Mouse (Mus musculus) forebrain, embryonic 10.5 days (tissue): ENCODE measurements around the gene Fto. TPM values are rescaled to one million over a fixed set of nuclear protein-coding genes. Genes with fewer than 3 reads are reported as not detected.

Experiments used
- DNase-seq: peaks from one replicate; pipeline ENCODE4 v3.0.0-alpha.2; 2017; ENCODE audit warnings: low spot score; ENCODE audit errors: extremely low spot score
- H3K27ac ChIP-seq: fragments of 300-500 bp; sonication (generic); 2 replicates; pipeline ENCODE4 v1.5.1; 2016; ENCODE audit warnings: mild to moderate bottlenecking
- H3K27me3 ChIP-seq: fragments of 300-500 bp; sonication (generic); 2 replicates; pipeline ENCODE4 v1.6.1; 2016; ENCODE audit warnings: mild to moderate bottlenecking; ENCODE audit not compliant: poor library complexity, severe bottlenecking
- H3K36me3 ChIP-seq: fragments of 300-500 bp; sonication (generic); replicated peaks from 2 replicates; pipeline ENCODE4 v1.6.1; 2016; ENCODE audit warnings: mild to moderate bottlenecking, moderate library complexity
- H3K4me1 ChIP-seq: fragments of 300-500 bp; sonication (generic); 2 replicates; pipeline ENCODE4 v1.6.1; 2016
- H3K4me3 ChIP-seq: fragments of 300-500 bp; sonication (generic); 2 replicates; pipeline ENCODE4 v1.5.1; 2016; ENCODE audit warnings: mild to moderate bottlenecking, moderate library complexity
- H3K9me3 ChIP-seq: fragments of 300-500 bp; sonication (generic); 2 replicates; pipeline ENCODE4 v1.6.1; 2016; ENCODE audit warnings: mild to moderate bottlenecking, moderate library complexity
- WGBS: fragments of 180-500 bp; shearing (Covaris S2); methylation state at CpG from one replicate; pipeline ENCODE4 v1.1.7; 2016; 5-methylcytosine and 5-hydroxymethylcytosine counted together
- polyA plus RNA-seq: library from polyadenylated mRNA; unstranded; fragments of >200 nt; fragmentation: Nextera tagmentation; extraction: Ambion mirVana; gene quantifications from 2 replicates; pipeline ENCODE4 v1.2.1, GENCODE M21; 2016

The Fto gene
- polyA plus RNA-seq, 1 experiment from 2014 or later = 88.3 TPM

GRCm38 (mm10) chr8:91425251-91425866 lies 112.0 kb downstream of the Fto start:
- peaks cover 8% of the 10 kb centered on the region; the same call in 1 of the 2 replicates for H3K9me3 ChIP-seq
- H3K27me3 ChIP-seq = no peaks in the 10 kb centered on the region
- no peaks in the 10 kb centered on the region for H3K4me1 ChIP-seq
- H3K4me3 ChIP-seq = no peak overlapping the region
- DNase-seq = no peak
- 88% methylated on average over 10 of the region's 10 CpGs for WGBS
- no peak overlapping the region for H3K27ac ChIP-seq
- peaks cover 31% of the 10 kb centered on the region for H3K36me3 ChIP-seq

- Histone ChIP-seq H3K4me1 (no peaks in the 10 kb centered on the region), H3K9me3 (peaks cover 13% of the 10 kb centered on the region), H3K36me3 (peaks cover 36% of the 10 kb centered on the region), H3K27ac (no peak overlapping the region), H3K4me3 (no peak overlapping the region), H3K27me3 (no peaks in the 10 kb centered on the region)
- 75% methylated on average over 1 of the region's 1 CpGs for whole genome bisulfite sequencing
- no peak for DNase-seq
These were observed 113.2 kb downstream of the Fto start for GRCm38 (mm10) chr8:91426496-91426895.

GRCm38 (mm10) chr8:91430333-91430940 lies 117.1 kb downstream of the Fto start:
- Histone ChIP-seq H3K9me3 (peaks cover 20% of the 10 kb centered on the region), H3K36me3 (peaks cover 26% of the 10 kb centered on the region), H3K4me3 (no peak overlapping the region), H3K27ac (no peak overlapping the region), H3K4me1 (no peaks in the 10 kb centered on the region), H3K27me3 (no peaks in the 10 kb centered on the region)
- no peak for DNase-seq
- 89% methylated on average over 3 of the region's 3 CpGs for WGBS

- no peak overlapping the region for H3K4me3 ChIP-seq
- no peaks in the 10 kb centered on the region for H3K4me1 ChIP-seq
- no peaks in the 10 kb centered on the region for H3K27me3 ChIP-seq
- peaks cover 15% of the 10 kb centered on the region; the same call in 1 of the 2 replicates for H3K36me3 ChIP-seq
- no peak for DNase-seq
- no peak overlapping the region for H3K27ac ChIP-seq
- WGBS = 97% methylated on average over 15 of the region's 15 CpGs
- peaks cover 15% of the 10 kb centered on the region; the same call in 1 of the 2 replicates for H3K9me3 ChIP-seq
These were observed 122.7 kb downstream of the Fto start for GRCm38 (mm10) chr8:91436036-91436435.

- DNase-seq = no peak
- H3K4me1 ChIP-seq = peaks cover 26% of the 10 kb centered on the region
These were observed 130.6 kb downstream of the Fto start for GRCm38 (mm10) chr8:91443911-91444310.

GRCm38 (mm10) chr8:91444636-91445410 lies 131.5 kb downstream of the Fto start:
- Histone ChIP-seq H3K27ac (peak overlapping the region; percentile 72), H3K9me3 (no peaks in the 10 kb centered on the region), H3K36me3 (0 out of 2 replicates have a peak, but pooled peaks cover 8% of the 10 kb centered on the region), H3K4me1 (peaks cover 26% of the 10 kb centered on the region), H3K27me3 (no peaks in the 10 kb centered on the region), H3K4me3 (no peak overlapping the region)
- no peak for DNase-seq
- 76% methylated on average over 11 of the region's 11 CpGs for WGBS

More at GRCm38 (mm10) chr8:91443911-91444310, 130.6 kb downstream of the Fto start:
- Histone ChIP-seq H3K27ac (no peak overlapping the region), H3K36me3 (0 out of 2 replicates have a peak, but pooled peaks cover 8% of the 10 kb centered on the region), H3K27me3 (no peaks in the 10 kb centered on the region), H3K9me3 (no peaks in the 10 kb centered on the region), H3K4me3 (no peak overlapping the region)
- 56% methylated on average over 4 of the region's 4 CpGs for whole genome bisulfite sequencing

- Histone ChIP-seq H3K4me1 (peaks cover 26% of the 10 kb centered on the region), H3K4me3 (no peak overlapping the region), H3K36me3 (0 out of 2 replicates have a peak, but pooled peaks cover 8% of the 10 kb centered on the region), H3K27me3 (no peaks in the 10 kb centered on the region), H3K9me3 (no peaks in the 10 kb centered on the region), H3K27ac (peak overlapping the region; percentile 72)
- no peak for DNase-seq
- 75% methylated on average over 10 of the region's 10 CpGs for WGBS
These were observed 132.2 kb downstream of the Fto start for GRCm38 (mm10) chr8:91445516-91445915.

GRCm38 (mm10) chr8:91446008-91446407 lies 132.7 kb downstream of the Fto start:
- H3K27ac ChIP-seq = peak overlapping the region; percentile 72
- 91% methylated on average over 5 of the region's 5 CpGs for WGBS

GRCm38 (mm10) chr8:91448667-91449329 lies 135.5 kb downstream of the Fto start:
- no peaks in the 10 kb centered on the region for H3K36me3 ChIP-seq
- H3K27ac ChIP-seq = no peak overlapping the region
- H3K4me1 ChIP-seq = peaks cover 23% of the 10 kb centered on the region
- no peak for DNase-seq
- WGBS = 87% methylated on average over 7 of the region's 7 CpGs
- H3K27me3 ChIP-seq = no peaks in the 10 kb centered on the region
- H3K4me3 ChIP-seq = no peak overlapping the region
- H3K9me3 ChIP-seq = no peaks in the 10 kb centered on the region

More at GRCm38 (mm10) chr8:91446008-91446407, 132.7 kb downstream of the Fto start:
- H3K36me3 ChIP-seq = 0 out of 2 replicates have a peak, but pooled peaks cover 8% of the 10 kb centered on the region
- no peaks in the 10 kb centered on the region for H3K9me3 ChIP-seq
- DNase-seq = no peak
- peaks cover 26% of the 10 kb centered on the region for H3K4me1 ChIP-seq
- no peaks in the 10 kb centered on the region for H3K27me3 ChIP-seq
- H3K4me3 ChIP-seq = no peak overlapping the region

GRCm38 (mm10) chr8:91454926-91455325 lies 141.6 kb downstream of the Fto start:
- no peak for DNase-seq
- Histone ChIP-seq H3K36me3 (no peaks in the 10 kb centered on the region), H3K4me3 (no peak overlapping the region), H3K27me3 (no peaks in the 10 kb centered on the region), H3K4me1 (no peaks in the 10 kb centered on the region), H3K9me3 (no peaks in the 10 kb centered on the region), H3K27ac (no peak overlapping the region)
- 88% methylated on average over 2 of the region's 2 CpGs for WGBS

GRCm38 (mm10) chr8:91455591-91455990 lies 142.3 kb downstream of the Fto start:
- DNase-seq = no peak
- no peaks in the 10 kb centered on the region for H3K36me3 ChIP-seq
- WGBS = 92% methylated on average over 5 of the region's 5 CpGs

GRCm38 (mm10) chr8:91458016-91458415 lies 144.7 kb downstream of the Fto start:
- 76% methylated on average over 1 of the region's 1 CpGs for WGBS
- H3K27ac ChIP-seq = no peak overlapping the region

More at GRCm38 (mm10) chr8:91455591-91455990, 142.3 kb downstream of the Fto start:
- no peak overlapping the region for H3K27ac ChIP-seq
- no peaks in the 10 kb centered on the region for H3K4me1 ChIP-seq
- no peak overlapping the region for H3K4me3 ChIP-seq
- no peaks in the 10 kb centered on the region for H3K27me3 ChIP-seq
- H3K9me3 ChIP-seq = no peaks in the 10 kb centered on the region

More at GRCm38 (mm10) chr8:91458016-91458415, 144.7 kb downstream of the Fto start:
- Histone ChIP-seq H3K36me3 (no peaks in the 10 kb centered on the region), H3K27me3 (no peaks in the 10 kb centered on the region), H3K9me3 (no peaks in the 10 kb centered on the region), H3K4me1 (no peaks in the 10 kb centered on the region), H3K4me3 (no peak overlapping the region)
- DNase-seq = no peak
